Mouse (Mus musculus): ENCODE data around the gene Ccdc97. TPM values are rescaled to one million over a fixed set of nuclear protein-coding genes. Genes with fewer than 3 reads are reported as not detected.

Gene Ccdc97
- polyA plus RNA-seq (2012; rRNA removed): 52.5 and 53.5 TPM in 2 replicates

- DNase-seq: peak; percentile 98
- H3K27ac ChIP-seq (ENCODE audit: insufficient read depth, low read depth, low read length): peak within 1 kb of the TSS; percentile 79
- H3K36me3 ChIP-seq (ENCODE audit: control insufficient read depth, insufficient read depth, low read length): peaks cover 2% of the 10 kb centered on the region; the same call in 1 of the 2 replicates
- H3K4me3 ChIP-seq (ENCODE audit: insufficient read depth, low read depth, low read length): peak within 1 kb of the TSS; percentile 68
- no peaks in the 10 kb centered on the region for H3K27me3 ChIP-seq (replicated peaks; ENCODE audit: control insufficient read depth, insufficient read depth, low read length)
- WGBS: 2% methylated on average over 32 of the region's 32 CpGs
- TF ChIP-seq POLR2A (IDR thresholded peaks at IDR 0.05; ENCODE audit: low read depth, low read length) (peak; percentile 27), CTCF (conservative IDR thresholded peaks at IDR 0.05; ENCODE audit: insufficient read depth, insufficient read length, low read depth, low read length) (no peak)
- H3K4me1 ChIP-seq (ENCODE audit: control insufficient read depth, insufficient read depth, low read length): peaks cover 3% of the 10 kb centered on the region; the same call in 1 of the 2 replicates
These were observed at the start of gene Ccdc97 for GRCm38 (mm10) chr7:25718788-25719417. Gene Ccdc97 (minus strand): TSS chr7:25719088.

- DNase-seq: no peak
- Histone ChIP-seq H3K4me1 (ENCODE audit: control insufficient read depth, insufficient read depth, low read length) (no peaks in the 10 kb centered on the region), H3K27ac (ENCODE audit: insufficient read depth, low read depth, low read length) (no peak overlapping the region), H3K4me3 (ENCODE audit: insufficient read depth, low read depth, low read length) (no peak overlapping the region), H3K36me3 (ENCODE audit: control insufficient read depth, insufficient read depth, low read length) (no peaks in the 10 kb centered on the region), H3K27me3 (replicated peaks; ENCODE audit: control insufficient read depth, insufficient read depth, low read length) (no peaks in the 10 kb centered on the region)
- TF ChIP-seq POLR2A (IDR thresholded peaks at IDR 0.05; ENCODE audit: low read depth, low read length): no peak
- no peak for TF ChIP-seq CTCF (conservative IDR thresholded peaks at IDR 0.05; ENCODE audit: insufficient read depth, insufficient read length, low read depth, low read length)
- WGBS: 86% methylated on average over 5 of the region's 5 CpGs
These were observed 49.3 kb upstream of the Ccdc97 start for GRCm38 (mm10) chr7:25768229-25768628.

GRCm38 (mm10) chr7:25766108-25766507, 47.2 kb upstream of the Ccdc97 start:
- TF ChIP-seq POLR2A (IDR thresholded peaks at IDR 0.05; ENCODE audit: low read depth, low read length) (no peak), CTCF (conservative IDR thresholded peaks at IDR 0.05; ENCODE audit: insufficient read depth, insufficient read length, low read depth, low read length) (no peak)
- no peak overlapping the region for H3K27ac ChIP-seq (ENCODE audit: insufficient read depth, low read depth, low read length)
- H3K4me1 ChIP-seq (ENCODE audit: control insufficient read depth, insufficient read depth, low read length): no peaks in the 10 kb centered on the region
- H3K27me3 ChIP-seq (replicated peaks; ENCODE audit: control insufficient read depth, insufficient read depth, low read length): no peaks in the 10 kb centered on the region
- 77% methylated on average over 6 of the region's 6 CpGs for WGBS
- no peak for DNase-seq
- H3K4me3 ChIP-seq (ENCODE audit: insufficient read depth, low read depth, low read length): no peak overlapping the region
- no peaks in the 10 kb centered on the region for H3K36me3 ChIP-seq (ENCODE audit: control insufficient read depth, insufficient read depth, low read length)

- no peaks in the 10 kb centered on the region for H3K36me3 ChIP-seq (ENCODE audit: control insufficient read depth, insufficient read depth, low read length)
- WGBS: 46% methylated on average over 5 of the region's 5 CpGs
- H3K4me1 ChIP-seq (ENCODE audit: control insufficient read depth, insufficient read depth, low read length): no peaks in the 10 kb centered on the region
- no peaks in the 10 kb centered on the region for H3K27me3 ChIP-seq (replicated peaks; ENCODE audit: control insufficient read depth, insufficient read depth, low read length)
- TF ChIP-seq POLR2A (IDR thresholded peaks at IDR 0.05; ENCODE audit: low read depth, low read length) (peak; percentile 13), CTCF (conservative IDR thresholded peaks at IDR 0.05; ENCODE audit: insufficient read depth, insufficient read length, low read depth, low read length) (no peak)
- peak; percentile 53 for DNase-seq
- H3K27ac ChIP-seq (ENCODE audit: insufficient read depth, low read depth, low read length): peak overlapping the region; percentile 54
- H3K4me3 ChIP-seq (ENCODE audit: insufficient read depth, low read depth, low read length): no peak overlapping the region
These were observed 45.3 kb upstream of the Ccdc97 start for GRCm38 (mm10) chr7:25764221-25764620.

GRCm38 (mm10) chr7:25763678-25764077, 44.8 kb upstream of the Ccdc97 start:
- no peak for TF ChIP-seq CTCF (conservative IDR thresholded peaks at IDR 0.05; ENCODE audit: insufficient read depth, insufficient read length, low read depth, low read length)
- 42% methylated on average over 11 of the region's 11 CpGs for WGBS
- H3K36me3 ChIP-seq (ENCODE audit: control insufficient read depth, insufficient read depth, low read length): no peaks in the 10 kb centered on the region
- no peak overlapping the region for H3K4me3 ChIP-seq (ENCODE audit: insufficient read depth, low read depth, low read length)
- DNase-seq: peak; percentile 54
- no peaks in the 10 kb centered on the region for H3K27me3 ChIP-seq (replicated peaks; ENCODE audit: control insufficient read depth, insufficient read depth, low read length)
- H3K4me1 ChIP-seq (ENCODE audit: control insufficient read depth, insufficient read depth, low read length): no peaks in the 10 kb centered on the region
- peak overlapping the region; percentile 54 for H3K27ac ChIP-seq (ENCODE audit: insufficient read depth, low read depth, low read length)

- no peak for TF ChIP-seq CTCF (conservative IDR thresholded peaks at IDR 0.05; ENCODE audit: insufficient read depth, insufficient read length, low read depth, low read length)
- TF ChIP-seq POLR2A (IDR thresholded peaks at IDR 0.05; ENCODE audit: low read depth, low read length): no peak
- DNase-seq: peak; percentile 37
- no peak overlapping the region for H3K27ac ChIP-seq (ENCODE audit: insufficient read depth, low read depth, low read length)
- H3K36me3 ChIP-seq (ENCODE audit: control insufficient read depth, insufficient read depth, low read length): no peaks in the 10 kb centered on the region
- H3K4me3 ChIP-seq (ENCODE audit: insufficient read depth, low read depth, low read length): no peak overlapping the region
- H3K27me3 ChIP-seq (replicated peaks; ENCODE audit: control insufficient read depth, insufficient read depth, low read length): no peaks in the 10 kb centered on the region
- H3K4me1 ChIP-seq (ENCODE audit: control insufficient read depth, insufficient read depth, low read length): no peaks in the 10 kb centered on the region
- WGBS: 62% methylated on average over 10 of the region's 10 CpGs
These were observed 42.5 kb upstream of the Ccdc97 start for GRCm38 (mm10) chr7:25761354-25761753.

GRCm38 (mm10) chr7:25756011-25756410, 37.1 kb upstream of the Ccdc97 start:
- peak; percentile 96 for DNase-seq
- under 1% methylated on average over 18 of the region's 18 CpGs for WGBS

More at GRCm38 (mm10) chr7:25756011-25756410, 37.1 kb upstream of the Ccdc97 start:
- Histone ChIP-seq H3K4me1 (ENCODE audit: control insufficient read depth, insufficient read depth, low read length) (peaks cover 17% of the 10 kb centered on the region), H3K36me3 (ENCODE audit: control insufficient read depth, insufficient read depth, low read length) (no peaks in the 10 kb centered on the region), H3K4me3 (ENCODE audit: insufficient read depth, low read depth, low read length) (peak overlapping the region; percentile 56), H3K27me3 (replicated peaks; ENCODE audit: control insufficient read depth, insufficient read depth, low read length) (no peaks in the 10 kb centered on the region), H3K27ac (ENCODE audit: insufficient read depth, low read depth, low read length) (peak overlapping the region; percentile 82)
- peak; percentile 67 for TF ChIP-seq CTCF (conservative IDR thresholded peaks at IDR 0.05; ENCODE audit: insufficient read depth, insufficient read length, low read depth, low read length)
- peak; percentile 58 for TF ChIP-seq POLR2A (IDR thresholded peaks at IDR 0.05; ENCODE audit: low read depth, low read length)
